Mouse (Mus musculus): Measurements from ENCODE around the gene Tmco4. TPM values are rescaled to one million over a fixed set of nuclear protein-coding genes. Genes with fewer than 3 reads are reported as not detected.
"Not testable (repeated sequence)": the region's sequence is repeated elsewhere in the genome, so short reads cannot be mapped to it uniquely, and the experiment has no call there.

Gene Tmco4
- total RNA-seq, 2 experiments from 2014 or later, result 10.6 to 10.7 TPM

GRCm38 (mm10) chr4:138973719-138974115 lies 1.0 kb downstream of the Tmco4 start:
- no peak for DNase-seq

GRCm38 (mm10) chr4:138974540-138974939 lies 1.9 kb downstream of the Tmco4 start:
- not testable (repeated sequence) for DNase-seq

GRCm38 (mm10) chr4:138975194-138975593 lies 2.5 kb downstream of the Tmco4 start:
- DNase-seq, result no peak

- DNase-seq, result no peak
Observed at GRCm38 (mm10) chr4:138976046-138976445, 3.4 kb downstream of the Tmco4 start.

GRCm38 (mm10) chr4:138980021-138980420 lies 7.3 kb downstream of the Tmco4 start:
- DNase-seq, result no peak

GRCm38 (mm10) chr4:138980771-138981420 lies 8.2 kb downstream of the Tmco4 start:
- no peak for DNase-seq

- DNase-seq, result no peak
Observed at GRCm38 (mm10) chr4:138983422-138983821, 10.7 kb downstream of the Tmco4 start.

GRCm38 (mm10) chr4:138984744-138985143 lies 12.1 kb downstream of the Tmco4 start:
- DNase-seq, result no peak

- no peak for DNase-seq
Observed at GRCm38 (mm10) chr4:138986280-138986679, 13.6 kb downstream of the Tmco4 start.

- no peak for DNase-seq
Observed at GRCm38 (mm10) chr4:138994389-138994788, 21.7 kb downstream of the Tmco4 start.

- no peak for DNase-seq
Observed at GRCm38 (mm10) chr4:138996410-138996809, 23.7 kb downstream of the Tmco4 start.

GRCm38 (mm10) chr4:138997121-138997520 lies 24.4 kb downstream of the Tmco4 start:
- DNase-seq, result no peak

GRCm38 (mm10) chr4:138998611-138999010 lies 25.9 kb downstream of the Tmco4 start:
- no peak for DNase-seq

- peak in 1 of 2 experiments; percentile 13 for DNase-seq
Observed at GRCm38 (mm10) chr4:139001026-139001425, 28.3 kb downstream of the Tmco4 start.

- peak; percentile 27 to 49 for DNase-seq
Observed at GRCm38 (mm10) chr4:139001433-139001832, 28.7 kb downstream of the Tmco4 start.

GRCm38 (mm10) chr4:139004067-139004466 lies 31.4 kb downstream of the Tmco4 start:
- DNase-seq, result no peak

- no peak for DNase-seq
Observed at GRCm38 (mm10) chr4:139005214-139005613, 32.5 kb downstream of the Tmco4 start.

GRCm38 (mm10) chr4:139007353-139007752 lies 34.7 kb downstream of the Tmco4 start:
- DNase-seq, result no peak

- DNase-seq, result no peak
Observed at GRCm38 (mm10) chr4:139007981-139008536, 35.4 kb downstream of the Tmco4 start.

- no peak for DNase-seq
Observed at GRCm38 (mm10) chr4:139011201-139011702, 38.6 kb downstream of the Tmco4 start.

- DNase-seq, result peak in 1 of 2 experiments; percentile 25
Observed at GRCm38 (mm10) chr4:139013281-139013680, 40.6 kb downstream of the Tmco4 start.

GRCm38 (mm10) chr4:139014793-139015192 lies 42.1 kb downstream of the Tmco4 start:
- DNase-seq, result no peak

- no peak for DNase-seq
Observed at GRCm38 (mm10) chr4:139018388-139018787, 45.7 kb downstream of the Tmco4 start.

GRCm38 (mm10) chr4:139018976-139019375 lies 46.3 kb downstream of the Tmco4 start:
- DNase-seq, result no peak

Data from heart, adult 18-20 months (tissue).